Mouse (Mus musculus) kidney, adult 9 months (tissue): Measurements from ENCODE around the gene Chid1.

Experiments
- DNase-seq: peaks from one replicate; pipeline ENCODE4 v3.0.0; 2022

The Chid1 gene

DNA sequence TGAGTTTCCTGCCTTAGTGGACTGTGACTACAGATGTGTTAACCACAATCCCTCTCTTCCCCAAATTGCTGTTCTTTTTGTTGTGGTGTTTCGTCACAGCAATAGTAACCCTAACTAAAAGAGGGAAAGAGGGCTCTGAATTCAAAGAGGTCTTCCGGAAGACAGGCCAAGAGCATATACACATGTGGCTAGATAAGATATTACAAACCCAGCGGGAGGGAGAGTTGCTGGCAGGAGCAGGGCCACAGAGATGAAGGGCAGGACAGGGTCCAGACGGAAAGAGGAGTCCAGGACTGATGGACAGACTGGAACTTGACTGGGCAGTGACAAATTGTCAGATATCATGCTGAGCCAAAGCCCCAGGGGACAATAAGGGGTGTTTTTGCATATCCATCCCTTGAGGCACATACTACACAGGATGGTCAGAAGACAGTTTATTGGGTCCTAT, 18.7 kb upstream of the Chid1 start:
- no peak for DNase-seq

- no peak for DNase-seq
Measured at GRCm38 (mm10) chr7:141550464-141550863, 10.8 kb upstream of the Chid1 start.

DNA sequence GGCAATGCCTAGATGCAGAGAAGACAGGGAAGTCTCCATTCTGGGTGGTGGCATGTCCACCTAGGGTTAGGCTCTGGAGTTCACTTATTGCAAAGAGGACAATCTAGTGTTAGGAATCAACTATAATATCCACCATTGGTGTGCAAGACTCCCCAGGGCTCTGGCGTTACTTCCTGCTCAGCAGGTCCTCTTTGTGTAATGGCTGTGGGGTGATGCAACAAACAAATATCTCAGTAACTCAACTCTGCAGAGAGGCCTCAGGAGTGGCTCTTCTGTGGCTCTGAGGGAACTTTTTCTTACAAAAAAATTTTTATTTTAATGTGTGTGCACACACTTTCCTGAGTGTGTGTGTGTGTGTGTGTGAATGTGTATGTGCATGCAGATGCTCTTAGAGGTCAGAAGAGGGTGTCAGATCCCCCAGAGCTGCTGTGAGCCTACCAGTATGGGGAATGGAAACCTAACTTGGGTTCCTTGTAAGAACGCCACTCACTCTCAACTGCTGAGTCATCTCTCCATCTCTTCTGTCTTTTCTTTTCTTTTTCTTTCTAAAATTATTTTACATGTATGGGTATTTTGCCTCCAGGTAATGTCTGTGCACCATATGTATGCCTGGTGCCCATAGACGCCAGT, 9.9 kb upstream of the Chid1 start:
- DNase-seq, result no peak

DNA sequence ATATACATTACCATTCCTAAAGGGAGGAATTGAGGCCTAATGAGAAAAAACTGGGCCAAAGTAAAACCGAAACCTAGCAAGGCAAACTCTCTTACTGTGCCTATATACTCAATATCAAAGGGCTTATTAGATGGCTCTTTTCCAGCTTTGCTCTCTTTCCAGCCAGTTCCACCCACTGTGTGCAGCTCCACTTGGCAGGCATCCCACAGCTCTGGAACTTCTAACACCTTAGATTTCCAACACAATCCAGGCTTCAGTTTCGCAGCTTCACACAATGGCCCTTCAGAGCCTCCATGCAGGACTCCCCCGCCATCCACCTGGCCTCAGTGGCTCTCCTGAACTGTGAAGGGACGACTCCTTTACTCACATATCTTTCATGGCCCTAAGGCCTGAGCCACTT, 5.0 kb upstream of the Chid1 start:
- no peak for DNase-seq

DNA sequence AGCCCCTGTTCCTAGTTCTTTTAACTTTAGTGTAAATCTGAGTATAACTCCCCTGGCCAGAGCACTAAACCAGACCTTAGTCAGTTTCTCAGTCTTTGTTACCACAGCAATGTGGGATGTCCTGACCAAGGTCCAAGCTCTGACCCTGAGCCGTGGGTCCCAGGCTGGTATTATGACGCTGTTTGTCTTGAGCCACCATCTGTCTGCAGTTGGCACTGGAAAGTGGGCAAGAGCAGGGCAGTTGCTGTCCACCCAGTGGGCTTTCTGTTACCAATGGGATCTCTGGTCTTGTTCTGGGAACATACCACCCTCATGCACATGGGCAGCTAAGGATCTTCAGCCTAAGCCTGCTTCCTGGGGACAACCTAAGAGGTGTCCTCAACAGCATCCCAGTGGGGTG, 2.9 kb upstream of the Chid1 start:
- no peak for DNase-seq

GRCm38 (mm10) chr7:141541681-141542080, 2.0 kb upstream of the Chid1 start:
- DNase-seq, result no peak

- peak; percentile 53 for DNase-seq
Measured at GRCm38 (mm10) chr7:141540312-141541081, 840 bp upstream of the Chid1 start.

DNA sequence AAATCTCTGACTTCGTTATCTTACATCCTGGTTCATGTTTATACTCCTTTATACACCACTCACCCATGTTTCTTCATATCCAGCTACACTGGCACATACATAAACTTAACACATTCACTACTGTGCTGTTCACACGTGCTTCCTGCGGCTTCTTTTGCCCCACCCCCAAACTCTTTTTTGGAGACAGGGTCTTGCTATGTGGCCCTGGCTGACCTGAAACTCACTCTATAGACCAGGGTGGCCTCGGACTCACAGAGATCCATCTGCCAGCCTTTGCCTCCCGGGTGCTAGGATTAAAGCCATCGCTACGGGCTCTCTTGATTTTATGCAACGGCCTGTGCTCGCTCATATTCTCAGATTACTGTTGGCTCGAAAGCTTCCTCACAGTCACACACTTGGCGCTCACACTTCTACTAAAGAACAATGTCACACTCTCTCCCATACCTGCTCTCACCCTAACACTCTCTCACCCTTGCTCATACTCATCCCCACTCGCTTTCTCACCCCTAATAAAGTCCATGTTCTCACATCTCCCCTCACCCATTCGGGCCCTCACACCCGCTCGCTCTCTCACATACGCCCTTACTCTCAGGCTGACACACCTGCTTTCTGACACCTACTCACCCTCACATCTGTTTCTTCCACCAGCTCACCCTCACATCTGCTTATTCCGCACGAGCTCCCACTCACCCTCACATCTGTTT, 653 bp downstream of the Chid1 start:
- DNase-seq, result peak; percentile 20

DNA sequence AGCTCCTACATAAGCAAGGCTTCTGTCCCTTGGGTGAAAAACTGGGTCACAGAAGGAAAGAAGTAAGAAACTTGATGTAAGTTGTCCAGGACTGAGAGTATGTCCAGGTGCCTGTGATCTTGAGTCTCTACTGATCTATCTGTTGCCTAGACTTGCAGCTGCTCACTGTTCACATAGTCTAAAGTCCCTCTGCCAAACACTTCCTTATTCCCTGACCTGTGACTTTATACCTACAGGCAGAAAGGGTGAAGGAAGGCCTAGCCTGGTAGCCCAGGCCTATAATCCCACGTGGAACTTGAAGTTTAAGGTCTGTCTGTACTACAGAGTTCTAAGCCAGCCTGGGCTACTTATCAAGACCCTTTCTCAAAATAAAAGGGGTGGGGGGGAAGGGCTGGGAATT, 4.1 kb downstream of the Chid1 start:
- DNase-seq, result no peak

GRCm38 (mm10) chr7:141525580-141525925, 14.1 kb downstream of the Chid1 start:
- DNase-seq, result no peak

DNA sequence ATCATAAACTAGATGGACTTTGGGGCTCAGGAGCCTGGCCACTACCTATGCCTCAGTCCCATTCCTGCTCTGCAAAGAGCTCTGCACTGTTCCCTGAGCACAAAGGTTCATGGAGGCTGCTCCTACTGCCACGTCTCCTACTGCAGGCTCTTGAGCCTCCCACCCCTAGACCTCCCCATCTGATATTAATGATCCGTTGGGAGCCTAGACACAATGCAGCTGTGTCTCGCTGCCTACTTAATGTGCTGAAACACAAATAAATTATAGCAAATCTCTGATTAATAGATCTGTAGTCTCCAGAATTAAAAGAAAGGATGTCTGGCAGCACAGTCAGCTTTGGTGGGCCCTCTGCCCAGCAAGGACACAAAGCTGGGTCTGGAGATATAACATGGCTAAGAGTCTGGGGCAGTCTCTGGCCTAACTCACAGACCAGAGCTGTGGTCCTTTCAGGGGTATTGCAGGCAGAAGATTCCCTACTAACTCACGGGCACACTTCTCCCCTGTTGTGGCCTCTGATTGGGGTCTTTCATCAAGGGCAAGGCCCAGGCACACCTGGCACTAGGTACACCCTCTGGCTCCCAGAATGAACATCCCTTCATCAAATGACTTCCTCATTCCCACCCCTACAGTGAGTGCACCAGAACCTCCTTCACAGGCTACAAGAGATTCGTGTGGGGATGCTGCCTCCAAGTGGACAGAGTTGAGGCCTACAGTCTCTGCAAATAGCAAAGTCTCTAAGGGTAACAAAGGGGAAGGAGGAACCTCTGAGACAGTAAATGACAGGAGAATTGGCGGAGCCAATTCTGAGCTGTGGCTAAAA, 14.7 kb downstream of the Chid1 start:
- peak; percentile 85 for DNase-seq

DNA sequence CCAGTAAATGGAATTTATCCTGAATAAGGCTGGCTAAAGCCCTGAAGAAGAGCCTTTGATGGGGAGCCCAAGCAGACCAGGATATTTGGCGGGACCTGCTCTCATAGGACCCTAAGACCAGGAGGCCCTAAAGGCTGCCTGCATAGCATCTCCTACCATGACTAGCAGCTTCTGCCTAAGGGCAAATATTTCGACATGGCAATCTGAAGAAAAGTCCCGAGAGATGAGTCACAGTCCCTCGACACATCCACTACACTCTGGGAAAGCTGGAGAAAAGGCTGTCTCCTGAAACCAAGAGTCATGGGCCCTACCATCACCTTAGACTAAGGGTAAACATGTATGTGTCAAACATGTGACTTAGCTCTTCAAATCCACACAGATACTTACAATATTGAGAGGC, 15.4 kb downstream of the Chid1 start:
- DNase-seq, result no peak

DNA sequence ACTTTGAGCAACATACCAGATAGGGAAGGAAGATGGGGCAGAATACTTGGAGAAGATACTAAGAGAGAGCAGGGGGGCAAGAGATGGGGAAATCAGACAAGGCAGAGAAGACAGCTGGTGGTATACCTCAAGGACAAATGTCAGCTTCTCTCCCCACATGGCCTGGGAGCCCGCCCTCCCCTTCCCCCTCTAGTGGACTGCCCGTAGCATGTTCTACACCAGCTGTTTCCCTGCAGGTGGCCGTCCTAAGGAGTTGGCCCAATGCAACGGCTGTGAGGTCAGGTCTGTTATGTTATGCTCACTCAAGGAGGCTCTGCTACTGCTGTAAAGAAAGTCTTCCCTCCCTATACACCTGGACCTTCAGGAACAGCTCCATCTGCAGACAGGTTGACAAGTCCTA, 16.6 kb downstream of the Chid1 start:
- DNase-seq, result no peak

DNA sequence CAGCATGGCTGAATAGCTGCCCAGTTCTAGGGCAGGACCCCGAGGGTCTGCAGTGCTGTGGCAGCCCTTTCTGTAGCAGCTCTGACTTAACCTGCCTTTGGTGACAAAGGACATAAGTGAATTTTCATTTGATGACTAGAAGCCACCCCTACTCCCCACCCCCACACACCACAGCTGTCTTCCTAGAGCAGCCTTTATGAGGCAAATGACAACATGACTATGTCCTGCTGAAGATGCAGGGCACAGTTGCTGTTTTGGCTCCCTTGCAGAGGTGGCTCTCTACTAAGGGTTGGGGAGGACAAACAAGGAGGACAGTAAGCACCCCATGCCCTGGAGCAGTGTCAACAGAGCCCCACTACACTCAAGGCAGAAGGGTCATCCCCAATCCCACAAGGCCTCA, 19.9 kb downstream of the Chid1 start:
- DNase-seq, result no peak

DNA sequence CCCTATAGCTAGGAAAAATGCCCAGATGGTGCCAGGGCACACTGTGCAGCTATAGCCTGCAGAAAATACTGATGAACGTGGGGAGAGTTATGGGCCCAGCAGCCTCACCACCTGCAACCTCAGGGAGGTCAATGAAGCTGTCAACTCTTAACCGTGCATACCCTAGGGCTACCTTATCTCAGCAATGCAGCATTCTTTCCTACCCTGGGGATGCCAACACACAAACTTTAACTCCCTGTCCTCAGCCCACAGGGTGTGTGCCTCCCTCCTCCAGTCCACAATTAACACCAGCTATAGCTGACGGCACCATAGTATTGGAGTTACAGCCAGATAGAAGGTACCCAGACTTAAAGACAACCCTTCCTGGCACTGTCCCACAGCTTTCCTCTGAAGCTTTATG, 20.7 kb downstream of the Chid1 start:
- DNase-seq, result no peak

DNA sequence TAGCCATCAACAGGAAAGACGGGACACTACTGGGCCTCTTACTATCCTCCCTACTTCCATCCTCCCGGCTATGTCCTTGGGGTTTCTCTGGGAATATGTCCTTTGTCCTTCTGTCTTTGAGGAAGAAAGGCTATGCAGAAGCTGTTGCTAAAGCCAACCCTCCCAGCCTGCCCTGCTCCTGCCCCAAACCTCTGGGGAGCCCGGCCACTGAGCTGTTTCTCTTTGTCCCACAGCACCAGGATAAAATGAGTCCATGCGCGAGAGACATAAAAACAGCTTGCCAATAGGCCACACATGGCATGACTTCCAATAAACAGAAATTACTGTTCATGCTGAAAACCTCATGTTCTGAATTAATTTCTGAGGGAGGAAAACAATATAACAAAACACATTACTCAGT, 21.4 kb downstream of the Chid1 start:
- DNase-seq, result no peak

- no peak for DNase-seq
Measured at GRCm38 (mm10) chr7:141517638-141518037, 22.0 kb downstream of the Chid1 start.

DNA sequence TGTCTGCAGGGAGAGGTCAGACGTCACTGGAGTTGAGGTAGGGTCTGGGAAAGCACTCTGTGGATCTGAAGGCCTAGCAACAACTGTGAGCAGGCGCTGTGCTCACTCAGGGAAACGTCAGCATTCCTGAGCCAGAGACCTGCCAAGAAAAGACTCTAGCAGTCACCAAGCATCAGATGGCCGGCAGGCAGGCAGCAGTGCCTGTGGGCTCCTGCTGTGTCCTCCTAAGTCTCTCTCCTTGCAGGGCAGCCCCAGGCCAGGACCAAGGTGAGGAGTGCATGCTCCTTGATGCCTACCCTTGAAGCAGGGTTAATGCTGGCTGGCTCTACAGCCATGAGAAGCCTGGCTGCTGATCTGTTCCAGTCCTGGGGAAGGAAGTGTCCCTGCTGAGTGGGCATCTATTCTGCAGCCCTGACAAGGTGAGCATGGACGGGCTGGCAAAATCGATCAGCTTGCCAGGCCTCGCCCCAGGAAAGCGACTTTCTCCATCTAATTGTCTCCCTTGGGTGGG, 28.9 kb downstream of the Chid1 start:
- DNase-seq, result no peak

GRCm38 (mm10) chr7:141510196-141510595, 29.5 kb downstream of the Chid1 start:
- DNase-seq, result no peak

GRCm38 (mm10) chr7:141508160-141508559, 31.5 kb downstream of the Chid1 start:
- no peak for DNase-seq

GRCm38 (mm10) chr7:141506278-141506677, 33.4 kb downstream of the Chid1 start:
- DNase-seq, result no peak

GRCm38 (mm10) chr7:141502556-141502905, 37.1 kb downstream of the Chid1 start:
- no peak for DNase-seq
